ENCODE assay signal across 22 mouse cellular contexts in genomic region chr10:102940823-102941519, GRCm38 (mm10).
DNase-seq lines count a peak whose midpoint lies in the region; ATAC-seq and TF ChIP-seq lines count a peak whose summit lies in the region.
"Had no signal": no experiment of that assay in that cellular context is flagged by ENCODE, and none has a peak within 500 bp of the region (broad histone marks: within the 10 kb centered on the region; RNA-seq: fewer than 3 reads in every experiment).

No protein-coding gene starts in this region.

- TF ChIP-seq CTCF in liver, embryonic 14.5 days (IDR thresholded peaks at IDR 0.05; ENCODE audit: low read depth): no peak
- TF ChIP-seq CTCF in gastrocnemius, adult 2 months (IDR thresholded peaks at IDR 0.05): no peak

- H3K4me3 ChIP-seq in liver, embryonic 14.5 days (ENCODE audit: insufficient read depth in 1 of 2, low read depth in 2 of 2, low read length in 2 of 2): no peak overlapping the region
- H3K4me3 ChIP-seq in intestine, embryonic 16.5 days (ENCODE audit: low read length): no peak overlapping the region
- no peak overlapping the region for H3K4me3 ChIP-seq in gastrocnemius, adult 2 months
- H3K4me3 ChIP-seq: embryonic facial prominence, embryonic 15.5 days; erythroblast, embryonic 14.5 days; forebrain, embryonic 10.5 days; hindbrain, embryonic 12.5 days had no signal

- ATAC-seq in liver, embryonic 14.5 days (ENCODE audit: insufficient read depth): peak; percentile 83
- peak; percentile 87 for ATAC-seq in megakaryocyte progenitor cell, adult 5-6 weeks (replicated peaks; ENCODE audit: poor library complexity)
- ATAC-seq in intestine, embryonic 16.5 days: no peak
- ATAC-seq: forebrain, embryonic 14.5 days; hindbrain, embryonic 16.5 days had no signal

- no peaks in the 10 kb centered on the region for H3K9me3 ChIP-seq in liver, embryonic 14.5 days (ENCODE audit: control insufficient read depth, low read length)
- no peaks in the 10 kb centered on the region for H3K9me3 ChIP-seq in intestine, embryonic 16.5 days (ENCODE audit: control insufficient read depth, low read length)
- H3K9me3 ChIP-seq: embryonic facial prominence, embryonic 15.5 days; forebrain, embryonic 10.5 days; hindbrain, embryonic 12.5 days had no signal

- intact Hi-C loops in gastrocnemius, adult 2 months (cut with DNase I): no loop called here

- H3K9ac ChIP-seq in liver, embryonic 14.5 days (replicated peaks): no peak overlapping the region
- H3K9ac ChIP-seq in intestine, embryonic 16.5 days (ENCODE audit: low read depth, low read length): no peak overlapping the region
- H3K9ac ChIP-seq: embryonic facial prominence, embryonic 15.5 days; hindbrain, embryonic 12.5 days had no signal

- H3K4me2 ChIP-seq in liver, embryonic 14.5 days (ENCODE audit: low read depth): no peak overlapping the region
- H3K4me2 ChIP-seq in intestine, embryonic 16.5 days (ENCODE audit: low read depth, low read length): no peak overlapping the region
- H3K4me2 ChIP-seq: embryonic facial prominence, embryonic 15.5 days; hindbrain, embryonic 12.5 days had no signal

- no peaks in the 10 kb centered on the region for H3K36me3 ChIP-seq in liver, embryonic 14.5 days (replicated peaks; ENCODE audit: control insufficient read depth, insufficient read depth, low read depth)
- no peaks in the 10 kb centered on the region for H3K36me3 ChIP-seq in intestine, embryonic 16.5 days (ENCODE audit: control insufficient read depth, insufficient read depth, low read length)
- H3K36me3 ChIP-seq: embryonic facial prominence, embryonic 15.5 days; forebrain, embryonic 10.5 days; hindbrain, embryonic 12.5 days had no signal

- peak; percentile 14 for DNase-seq in MEL-GATA-1-ER (ENCODE audit: extremely low read depth, low read depth)
- DNase-seq in c-Kit-positive CD71-positive TER-119-positive erythroid progenitor cells, embryonic 14.5 days (ENCODE audit: low spot score): peak; percentile 12
- DNase-seq in liver, embryonic 14.5 days (ENCODE audit: low read depth in 3 of 3, low spot score in 3 of 3): peak in 1 of 3 experiments; percentile 13
- no peak for DNase-seq in gastrocnemius, adult 2 months
- DNase-seq in left cerebral cortex, adult 8-10 months (ENCODE audit: low spot score in 2 of 2): no peak
- DNase-seq: adrenal gland, postnatal 10 days; cerebellum, adult 18-20 months; cerebellum, postnatal 10 days; embryo, embryonic 11 days; gastrocnemius, postnatal 36 days; heart, adult 11 months; heart, postnatal 10 days; heart, postnatal 4 days had no signal

- H3K27ac ChIP-seq in liver, embryonic 14.5 days: no peak overlapping the region
- no peak overlapping the region for H3K27ac ChIP-seq in intestine, embryonic 16.5 days (ENCODE audit: low read length)
- no peak overlapping the region for H3K27ac ChIP-seq in gastrocnemius, adult 2 months
- H3K27ac ChIP-seq: embryonic facial prominence, embryonic 15.5 days; forebrain, embryonic 10.5 days; hindbrain, embryonic 12.5 days had no signal

- no peaks in the 10 kb centered on the region for H3K27me3 ChIP-seq in liver, embryonic 14.5 days (ENCODE audit: control insufficient read depth, insufficient read depth, low read length)
- H3K27me3 ChIP-seq in intestine, embryonic 16.5 days (replicated peaks; ENCODE audit: control insufficient read depth, insufficient read depth, low read length): no peaks in the 10 kb centered on the region
- H3K27me3 ChIP-seq: CH12.LX; embryonic facial prominence, embryonic 15.5 days; hindbrain, embryonic 12.5 days had no signal

- peaks cover 0 to 4% of the 10 kb centered on the region in 2 experiments; a peak in 1 of 4 replicates for H3K4me1 ChIP-seq in liver, embryonic 14.5 days (replicated peaks; ENCODE audit: control insufficient read depth in 2 of 2, insufficient read depth in 2 of 2, low read length in 1 of 2)
- H3K4me1 ChIP-seq in intestine, embryonic 16.5 days (ENCODE audit: control insufficient read depth, insufficient read depth, low read length): no peaks in the 10 kb centered on the region
- H3K4me1 ChIP-seq: embryonic facial prominence, embryonic 15.5 days; forebrain, embryonic 10.5 days; hindbrain, embryonic 12.5 days had no signal

- TF ChIP-seq EP300 in liver, embryonic 14.5 days (IDR thresholded peaks at IDR 0.05; ENCODE audit: low read depth): peak; percentile 40

Comparison
In these comparisons a context has a peak if more than half of its experiments do, and no peak if none do; other contexts are left out.
1. DNase-seq: peak in MEL-GATA-1-ER (single experiment) and c-Kit-positive CD71-positive TER-119-positive erythroid progenitor cells, embryonic 14.5 days (single experiment); none in gastrocnemius, adult 2 months (single experiment) and left cerebral cortex, adult 8-10 months (0 of 2).